Mouse (Mus musculus) heart, postnatal 0 days (tissue): ENCODE results near the gene Trip4. TPM values are rescaled to one million over a fixed set of nuclear protein-coding genes. Genes with fewer than 3 reads are reported as not detected.

ENCODE experiments used
- ATAC-seq: fragments of 200-750 bp; cut with Nextera tagmentation; 2 replicates; pipeline ENCODE4 v1.8.0; 2017; ENCODE audit warnings: low read depth, moderate number of reproducible peaks, moderate library complexity; ENCODE audit not compliant: insufficient read depth
- DNase-seq: peaks from one replicate; pipeline ENCODE4 v3.0.0-alpha.2; 2016; ENCODE audit warnings: low spot score
- H3K27ac ChIP-seq: fragments of 300-500 bp; sonication (generic); 2 replicates; pipeline ENCODE4 v1.5.1; 2014; ENCODE audit warnings: low read depth, mild to moderate bottlenecking
- H3K27me3 ChIP-seq: fragments of 300-500 bp; sonication (generic); 2 replicates; pipeline ENCODE4 v1.6.1; 2014; ENCODE audit warnings: low read length, mixed read lengths; ENCODE audit not compliant: control insufficient read depth, insufficient read depth
- H3K36me3 ChIP-seq: fragments of 300-500 bp; sonication (generic); replicated peaks from 2 replicates; pipeline ENCODE4 v1.6.1; 2014; ENCODE audit warnings: low read length, mixed read lengths; ENCODE audit not compliant: control insufficient read depth, insufficient read depth
- H3K4me1 ChIP-seq: fragments of 300-500 bp; sonication (generic); 2 replicates; pipeline ENCODE4 v1.6.1; 2014; ENCODE audit warnings: antibody characterized with exemption; ENCODE audit not compliant: control insufficient read depth, insufficient read depth
- H3K4me2 ChIP-seq: fragments of 300-500 bp; sonication (generic); 2 replicates; pipeline ENCODE4 v1.6.1; 2014; ENCODE audit warnings: low read depth, mild to moderate bottlenecking, low read length, moderate library complexity
- H3K4me3 ChIP-seq: fragments of 300-500 bp; sonication (generic); 2 replicates; pipeline ENCODE4 v1.5.1; 2014; ENCODE audit warnings: low read depth, low read length
- H3K9ac ChIP-seq: fragments of 300-500 bp; sonication (generic); replicated peaks from 2 replicates; pipeline ENCODE4 v1.6.1; 2014; ENCODE audit warnings: low read depth, low read length, mixed read lengths
- H3K9me3 ChIP-seq: fragments of 300-500 bp; sonication (generic); replicated peaks from 2 replicates; pipeline ENCODE4 v1.6.1; 2016; ENCODE audit warnings: low read length; ENCODE audit not compliant: control insufficient read depth
- CTCF ChIP-seq: IDR thresholded peaks from 2 replicates; pipeline ENCODE4 v1.5.1; 2016; ENCODE audit warnings: antibody characterized with exemption, control low read depth, low read depth
- EP300 ChIP-seq: IDR thresholded peaks from 2 replicates; pipeline ENCODE4 v1.6.1; 2016; ENCODE audit warnings: antibody characterized with exemption, low read depth
- WGBS: fragments of 180-500 bp; shearing (Covaris S2); extraction: QIAGEN DNeasy Blood & Tissue Kit; methylation state at CpG from one replicate; pipeline ENCODE4 v1.1.7; 2014; 5-methylcytosine and 5-hydroxymethylcytosine counted together
- polyA plus RNA-seq: library from polyadenylated mRNA; unstranded; fragments of >200 nt; fragmentation: Nextera tagmentation; extraction: Ambion mirVana; gene quantifications from 2 replicates; pipeline ENCODE4 v1.2.1, GENCODE M21; 2015
- total RNA-seq: library from RNA; depleted of rRNA; stranded (reverse); fragments of >200 nt; gene quantifications from 2 replicates; pipeline ENCODE4 v1.2.3, GENCODE M21; 2014; ENCODE audit warnings: low replicate concordance; rRNA removed

Trip4 gene
- total RNA-seq (11.9 and 29.8 TPM in 2 replicates), polyA plus RNA-seq (15.5 and 17.1 TPM in 2 replicates)

GRCm38 (mm10) chr9:65908394-65909300 is at the start of gene Trip4, which contains the start of gene Csnk1g1:
Gene Trip4, minus strand, starts transcription at chr9:65908794.
Gene Csnk1g1, plus strand, starts transcription at chr9:65908924.
- peak; percentile 99 for ATAC-seq
- TF ChIP-seq EP300, result peak; percentile 34
- peak; percentile 47 for TF ChIP-seq CTCF
- Histone ChIP-seq H3K4me1 (peaks cover 3% of the 10 kb centered on the region; the same call in 1 of the 2 replicates), H3K4me2 (peak within 1 kb of the TSS; percentile 87), H3K27ac (peak within 1 kb of the TSS; percentile 85), H3K9me3 (no peaks in the 10 kb centered on the region), H3K4me3 (peak within 1 kb of the TSS; percentile 87), H3K27me3 (no peaks in the 10 kb centered on the region), H3K9ac (peak within 1 kb of the TSS; percentile 68), H3K36me3 (no peaks in the 10 kb centered on the region; the same call in 1 of the 2 replicates)
- DNase-seq, result peak; percentile 99
- WGBS, result under 1% methylated on average over 38 of the region's 38 CpGs

GRCm38 (mm10) chr9:65951082-65951587 is 42.5 kb upstream of the Trip4 start:
- TF ChIP-seq CTCF (no peak), EP300 (no peak)
- DNase-seq (no peak), ATAC-seq (no peak)
- Histone ChIP-seq H3K36me3 (peaks cover 3% of the 10 kb centered on the region; the same call in 1 of the 2 replicates), H3K9me3 (no peaks in the 10 kb centered on the region), H3K4me3 (no peak overlapping the region), H3K27me3 (no peaks in the 10 kb centered on the region), H3K27ac (no peak overlapping the region), H3K4me2 (no peak overlapping the region), H3K9ac (no peak overlapping the region), H3K4me1 (no peaks in the 10 kb centered on the region)
- 74% methylated on average over 3 of the region's 3 CpGs for WGBS

- no peaks in the 10 kb centered on the region for H3K9me3 ChIP-seq
- no peaks in the 10 kb centered on the region for H3K4me1 ChIP-seq
- 87% methylated on average over 2 of the region's 2 CpGs for WGBS
- H3K27ac ChIP-seq, result no peak overlapping the region
- H3K27me3 ChIP-seq, result no peaks in the 10 kb centered on the region
- H3K4me3 ChIP-seq, result no peak overlapping the region
- DNase-seq, result no peak
- TF ChIP-seq CTCF, result no peak
- no peak for TF ChIP-seq EP300
- H3K9ac ChIP-seq, result no peak overlapping the region
- H3K36me3 ChIP-seq, result no peaks in the 10 kb centered on the region
- no peak overlapping the region for H3K4me2 ChIP-seq
- no peak for ATAC-seq
Measured at GRCm38 (mm10) chr9:65937566-65937965, 29.0 kb upstream of the Trip4 start.

- H3K4me1 ChIP-seq, result peaks cover 7% of the 10 kb centered on the region; the same call in 1 of the 2 replicates
- H3K27ac ChIP-seq, result no peak overlapping the region
- no peaks in the 10 kb centered on the region for H3K9me3 ChIP-seq
- H3K4me2 ChIP-seq, result no peak overlapping the region
- H3K36me3 ChIP-seq, result 0 out of 2 replicates have a peak, but pooled peaks cover 3% of the 10 kb centered on the region
- ATAC-seq, result no peak
- H3K27me3 ChIP-seq, result no peaks in the 10 kb centered on the region
- DNase-seq, result no peak
- no peak overlapping the region for H3K9ac ChIP-seq
- TF ChIP-seq CTCF (no peak), EP300 (no peak)
- H3K4me3 ChIP-seq, result no peak overlapping the region
Measured at GRCm38 (mm10) chr9:65929826-65930225, 21.2 kb upstream of the Trip4 start.

- DNase-seq (no peak), ATAC-seq (no peak)
- no peak overlapping the region for H3K27ac ChIP-seq
- H3K4me2 ChIP-seq, result no peak overlapping the region
- no peaks in the 10 kb centered on the region for H3K9me3 ChIP-seq
- 0 out of 2 replicates have a peak, but pooled peaks cover 3% of the 10 kb centered on the region for H3K36me3 ChIP-seq
- no peak overlapping the region for H3K4me3 ChIP-seq
- TF ChIP-seq CTCF, result no peak
- TF ChIP-seq EP300, result no peak
- peaks cover 7% of the 10 kb centered on the region; the same call in 1 of the 2 replicates for H3K4me1 ChIP-seq
- no peak overlapping the region for H3K9ac ChIP-seq
- H3K27me3 ChIP-seq, result no peaks in the 10 kb centered on the region
Measured at GRCm38 (mm10) chr9:65928456-65928855, 19.9 kb upstream of the Trip4 start.
